In the genomic region with DNA sequence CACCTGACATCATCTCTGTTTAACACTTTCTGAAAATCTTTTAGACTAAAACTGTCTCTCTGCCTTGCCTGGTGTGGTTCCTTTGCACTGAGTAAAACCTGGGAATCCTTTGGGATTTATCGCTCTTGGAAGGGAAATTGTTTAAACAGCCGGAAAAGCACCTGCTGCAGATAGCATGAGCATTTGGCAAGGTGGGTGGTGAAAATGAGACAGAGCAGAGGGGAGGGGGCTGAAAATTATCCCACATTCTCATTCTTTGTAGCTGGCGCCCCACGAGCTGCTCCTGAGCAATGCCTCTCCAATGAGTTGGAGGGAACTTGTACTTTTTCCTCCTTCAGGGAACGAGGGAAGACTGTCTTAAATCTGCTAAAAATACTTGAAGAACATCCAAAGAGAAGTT, we compare ENCODE assay signal across 21 mouse cellular contexts. TPM values are rescaled to one million over a fixed set of nuclear protein-coding genes. Genes with fewer than 3 reads are reported as not detected.
DNase-seq lines count a peak whose midpoint lies in the region; TF ChIP-seq lines count a peak whose summit lies in the region.
"Had no signal": no experiment of that assay in that cellular context is flagged by ENCODE, and none has a peak within 500 bp of the region (broad histone marks: within the 10 kb centered on the region; RNA-seq: fewer than 3 reads in every experiment).

No protein-coding gene starts in this region.

- H3K4me1 ChIP-seq in cerebellum, adult 2 months (ENCODE audit: control insufficient read depth, insufficient read depth, low read length): no peaks in the 10 kb centered on the region
- H3K4me1 ChIP-seq: embryonic facial prominence, embryonic 10.5 days; heart, embryonic 10.5 days; limb, embryonic 12.5 days; liver, embryonic 12.5 days; lung, embryonic 15.5 days had no signal

- intact Hi-C loops in left cerebral cortex, postnatal 25 days (cut with DNase I): loop anchor here (1.0 to 2.0 kb wide), 2 partner anchors 53 to 60 kb away; no protein-coding TSS in a partner anchor

- no peak for TF ChIP-seq CTCF in cerebellum, adult 2 months (IDR thresholded peaks at IDR 0.05; ENCODE audit: borderline replicate concordance, insufficient read depth, low read depth, low read length)

- H3K27me3 ChIP-seq in cerebellum, adult 2 months (ENCODE audit: control insufficient read depth, insufficient read depth, low read length): no peaks in the 10 kb centered on the region
- H3K27me3 ChIP-seq: CH12.LX; limb, embryonic 12.5 days; liver, embryonic 12.5 days; lung, embryonic 15.5 days had no signal

- 44% methylated on average over 5 of the region's 5 CpGs for WGBS in cerebellum, adult 2 months

- H3K4me3 ChIP-seq in cerebellum, adult 2 months (replicated peaks; ENCODE audit: insufficient read depth, low read depth, low read length): no peak overlapping the region
- H3K4me3 ChIP-seq: embryonic facial prominence, embryonic 10.5 days; heart, embryonic 10.5 days; limb, embryonic 12.5 days; liver, embryonic 12.5 days; lung, embryonic 15.5 days had no signal

- DNase-seq in right cerebral cortex, adult 18-20 months: peak; percentile 73
- no peak for DNase-seq in right cerebral cortex, postnatal 4 days
- peak; percentile 45 to 83 for DNase-seq in layer of hippocampus, postnatal 14 days (ENCODE audit: low spot score in 2 of 2)
- DNase-seq in left cerebral cortex, postnatal 25 days (ENCODE audit: low spot score in 2 of 2): peak; percentile 51 to 88
- peak; percentile 81 for DNase-seq in telencephalon, adult 2 months (ENCODE audit: low read depth, low spot score)
- DNase-seq in Muller cell, postnatal 12 days (ENCODE audit: inconsistent ontology term): no peak
- DNase-seq in spleen, adult 18-20 months: no peak
- no peak for DNase-seq in cerebellum, adult 2 months
- DNase-seq: adrenal gland, postnatal 25 days; cerebellum, adult 11-12 months; cerebellum, postnatal 36 days; lung, postnatal 4 days; retina, postnatal 1 day had no signal

- TF ChIP-seq POLR2A in cerebellum, adult 2 months (IDR thresholded peaks at IDR 0.05; ENCODE audit: borderline replicate concordance, insufficient read depth, low read length): no peak

- no peak overlapping the region for H3K27ac ChIP-seq in cerebellum, adult 2 months (ENCODE audit: insufficient read depth, low read length)
- H3K27ac ChIP-seq: embryonic facial prominence, embryonic 10.5 days; heart, embryonic 10.5 days; limb, embryonic 12.5 days; liver, embryonic 12.5 days; lung, embryonic 15.5 days; stomach, postnatal 0 days had no signal

RNA-seq across cellular contexts. Expression of a gene that starts 52.1 kb away (rescaled TPM):
- total RNA-seq in layer of hippocampus, postnatal 14 days (2021): 100 to 1,000 TPM; 681 to 736 TPM
- 100 to 1,000 TPM; 776 to 809 TPM for total RNA-seq in left cerebral cortex, postnatal 25 days (2021)
- polyA plus RNA-seq in cerebellum, adult 2 months (2012; rRNA removed): 236 and 240 TPM in 2 replicates

RNA-seq across cellular contexts. Expression of a gene that starts 54.8 kb away (rescaled TPM):
- total RNA-seq in layer of hippocampus, postnatal 14 days (2021): 1 to 10 TPM; 3.8 to 4.9 TPM
- total RNA-seq in left cerebral cortex, postnatal 25 days (2021): 1 to 10 TPM; 6.2 to 7.4 TPM
- polyA plus RNA-seq in cerebellum, adult 2 months (2012; rRNA removed): 5.2 and 5.7 TPM in 2 replicates

RNA-seq across cellular contexts. Expression of a gene that starts 55.5 kb away (rescaled TPM):
- 100 to 1,000 TPM; 150 to 151 TPM for total RNA-seq in layer of hippocampus, postnatal 14 days (2021)
- 100 to 1,000 TPM; 108 to 125 TPM for total RNA-seq in left cerebral cortex, postnatal 25 days (2021)
- 83.5 and 87.6 TPM in 2 replicates for polyA plus RNA-seq in cerebellum, adult 2 months (2012; rRNA removed)
- total RNA-seq: CH12.LX, MEL had no signal

Comparison
In these comparisons a context has a peak if more than half of its experiments do, and no peak if none do; other contexts are left out.
1. DNase-seq: peak in right cerebral cortex, adult 18-20 months (single experiment), layer of hippocampus, postnatal 14 days (2 of 2), left cerebral cortex, postnatal 25 days (2 of 2) and telencephalon, adult 2 months (single experiment); none in right cerebral cortex, postnatal 4 days (single experiment), Muller cell, postnatal 12 days (single experiment), spleen, adult 18-20 months (0 of 2) and cerebellum, adult 2 months (0 of 2).